Mouse (Mus musculus): ENCODE data around the gene Lrp4. TPM values are rescaled to one million over a fixed set of nuclear protein-coding genes. Genes with fewer than 3 reads are reported as not detected.

The Lrp4 gene
- polyA plus RNA-seq, 1 experiment from 2014 or later: 4.9 TPM

- H3K4me1 ChIP-seq: no peaks in the 10 kb centered on the region
- ATAC-seq (replicated peaks): no peak
- H3K9me3 ChIP-seq: no peaks in the 10 kb centered on the region
- no peak overlapping the region for H3K27ac ChIP-seq
- no peak overlapping the region for H3K9ac ChIP-seq
- H3K4me3 ChIP-seq: no peak overlapping the region
- no peaks in the 10 kb centered on the region for H3K27me3 ChIP-seq (replicated peaks)
- H3K36me3 ChIP-seq (replicated peaks): 0 out of 2 replicates have a peak, but pooled peaks cover 5% of the 10 kb centered on the region
- WGBS: 89% methylated on average over 8 of the region's 8 CpGs
- no peak overlapping the region for H3K4me2 ChIP-seq
Measured at GRCm38 (mm10) chr2:91498093-91498719, 40.9 kb downstream of the Lrp4 start.

DNA sequence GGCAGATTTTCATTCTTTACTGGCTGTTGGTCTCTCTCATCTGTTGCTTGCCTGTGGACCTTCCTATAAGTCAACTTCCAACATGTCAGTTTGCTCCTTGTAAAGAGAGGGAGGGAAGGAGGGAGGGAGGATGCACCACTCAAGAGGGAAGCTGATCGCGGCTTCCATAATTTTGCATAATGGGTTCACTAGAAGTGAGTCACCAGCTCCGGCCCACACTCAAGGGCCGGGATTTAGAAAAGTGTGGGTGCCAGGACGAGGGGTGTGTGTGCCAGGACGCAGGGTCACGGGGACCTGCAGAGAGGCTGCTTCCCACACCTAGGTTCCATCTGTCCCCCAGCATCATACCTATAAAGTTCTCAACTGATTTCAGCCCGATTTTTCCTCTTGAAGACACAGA, 50.8 kb downstream of the Lrp4 start:
- WGBS: 93% methylated on average over 8 of the region's 8 CpGs
- no peak for ATAC-seq (replicated peaks)

DNA sequence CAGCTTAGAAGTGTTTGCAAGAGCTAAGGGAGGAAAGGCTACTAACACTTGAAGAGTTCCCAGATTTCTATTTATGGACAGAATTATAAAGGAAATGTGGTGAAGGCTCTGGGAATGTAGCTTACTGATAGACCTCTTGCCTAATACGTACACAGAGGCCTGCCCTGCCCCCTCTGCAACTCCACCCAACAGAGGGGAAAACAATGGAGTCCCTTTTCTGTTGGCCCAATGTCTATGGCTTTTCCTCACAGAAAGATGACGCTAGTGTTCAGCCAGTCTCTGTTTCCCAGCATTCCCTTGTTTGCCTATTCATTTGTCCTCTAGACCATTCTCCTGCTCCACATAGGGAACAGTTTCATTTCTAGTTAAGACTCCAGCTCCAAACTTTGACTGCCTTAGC, 59.9 kb downstream of the Lrp4 start:
- Histone ChIP-seq H3K9ac (no peak overlapping the region), H3K27me3 (replicated peaks) (no peaks in the 10 kb centered on the region), H3K4me3 (no peak overlapping the region), H3K36me3 (replicated peaks) (no peaks in the 10 kb centered on the region), H3K27ac (no peak overlapping the region), H3K4me1 (0 out of 2 replicates have a peak, but pooled peaks cover 2% of the 10 kb centered on the region), H3K9me3 (no peaks in the 10 kb centered on the region), H3K4me2 (no peak overlapping the region)
- ATAC-seq (replicated peaks): no peak
- 18% methylated on average over 2 of the region's 2 CpGs for WGBS

More for the DNA sequence above, 50.8 kb downstream of the Lrp4 start:
- Histone ChIP-seq H3K9me3 (no peaks in the 10 kb centered on the region), H3K4me3 (no peak overlapping the region), H3K4me1 (no peaks in the 10 kb centered on the region), H3K4me2 (no peak overlapping the region), H3K9ac (no peak overlapping the region), H3K27me3 (replicated peaks) (no peaks in the 10 kb centered on the region), H3K27ac (no peak overlapping the region), H3K36me3 (replicated peaks) (no peaks in the 10 kb centered on the region)

DNA sequence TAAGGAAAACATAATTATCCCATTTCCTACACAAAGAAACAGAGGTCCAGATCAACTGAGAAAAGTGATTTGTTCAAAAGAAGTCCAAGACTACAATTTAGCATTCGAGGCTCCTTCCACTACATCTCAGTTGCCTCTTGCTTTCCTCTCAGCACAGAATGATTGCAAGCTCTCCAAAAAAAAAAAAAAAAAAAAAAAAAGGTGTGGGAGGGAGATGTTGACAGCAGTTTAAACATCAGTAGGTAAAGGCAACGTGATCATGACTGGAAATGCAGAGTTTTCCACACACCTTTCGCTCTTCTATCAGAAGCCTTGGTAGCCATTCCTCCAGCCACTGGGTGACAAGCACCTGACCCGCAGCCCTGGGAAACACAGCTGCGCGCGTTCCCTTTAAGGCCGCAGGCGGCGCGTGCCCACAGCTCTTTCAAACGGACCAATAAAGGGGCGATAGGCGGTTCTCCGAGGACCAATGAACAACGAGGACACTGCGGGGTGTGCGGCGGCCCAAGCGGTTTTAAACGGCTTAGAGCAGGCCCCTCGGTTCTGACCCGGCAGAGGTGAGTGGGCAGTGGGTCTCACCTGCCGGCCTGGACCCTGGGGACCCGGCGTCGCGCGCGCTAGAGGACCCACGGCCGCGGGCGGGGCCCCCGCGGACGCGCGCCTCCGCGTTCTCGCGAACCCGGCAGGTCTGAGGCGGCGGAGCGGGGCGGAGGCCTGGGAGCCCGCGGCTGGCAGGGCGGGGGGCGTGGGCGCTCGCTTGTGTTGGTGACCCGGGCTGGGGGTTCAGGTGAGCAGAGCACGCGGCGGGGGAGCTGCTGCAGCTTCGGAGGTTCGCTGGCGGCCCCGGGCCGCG, 69.2 kb downstream of the Lrp4 start, which contains the start of gene Ckap5:
Gene Ckap5 (plus strand): TSS at position 469 of the 853 bp plus-strand sequence.
- WGBS: 1% methylated on average over 62 of the region's 64 CpGs
- Histone ChIP-seq H3K4me1 (peaks cover 14% of the 10 kb centered on the region), H3K4me2 (peak within 1 kb of the TSS; percentile 73)

DNA sequence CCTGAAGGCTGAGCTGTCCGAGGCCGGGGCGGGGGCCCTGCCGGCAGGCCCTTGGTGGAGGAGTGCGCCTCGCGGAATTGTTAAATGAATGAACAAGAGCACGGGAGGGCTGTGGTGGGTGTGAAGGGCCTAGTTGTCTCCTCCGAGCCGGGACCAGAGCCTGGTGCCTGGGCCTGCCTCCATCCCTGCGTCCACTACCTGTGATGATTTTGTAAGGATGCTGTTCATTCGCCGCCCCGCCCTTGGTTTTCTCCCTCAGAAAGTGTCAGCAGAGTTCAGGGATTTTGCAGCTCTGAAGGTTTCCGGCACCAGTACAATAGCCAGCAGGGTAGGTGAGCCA, 69.8 kb downstream of the Lrp4 start:
- no peaks in the 10 kb centered on the region for H3K36me3 ChIP-seq (replicated peaks)
- H3K9me3 ChIP-seq: no peaks in the 10 kb centered on the region
- no peaks in the 10 kb centered on the region for H3K27me3 ChIP-seq (replicated peaks)
- peak overlapping the region; percentile 96 for H3K9ac ChIP-seq
- peak overlapping the region; percentile 82 for H3K4me3 ChIP-seq
- peaks cover 14% of the 10 kb centered on the region for H3K4me1 ChIP-seq
- WGBS: 0% methylated on average over 13 of the region's 15 CpGs
- peak; percentile 79 for ATAC-seq (replicated peaks)
- H3K4me2 ChIP-seq: peak overlapping the region; percentile 73
- peak overlapping the region; percentile 83 for H3K27ac ChIP-seq

More for the DNA sequence above, 69.2 kb downstream of the Lrp4 start, which contains the start of gene Ckap5:
- Histone ChIP-seq H3K9ac (peak within 1 kb of the TSS; percentile 96), H3K4me3 (peak within 1 kb of the TSS; percentile 82), H3K27ac (peak within 1 kb of the TSS; percentile 83), H3K9me3 (no peaks in the 10 kb centered on the region), H3K36me3 (replicated peaks) (no peaks in the 10 kb centered on the region), H3K27me3 (replicated peaks) (no peaks in the 10 kb centered on the region)
- peak; percentile 99 for ATAC-seq (replicated peaks)

DNA sequence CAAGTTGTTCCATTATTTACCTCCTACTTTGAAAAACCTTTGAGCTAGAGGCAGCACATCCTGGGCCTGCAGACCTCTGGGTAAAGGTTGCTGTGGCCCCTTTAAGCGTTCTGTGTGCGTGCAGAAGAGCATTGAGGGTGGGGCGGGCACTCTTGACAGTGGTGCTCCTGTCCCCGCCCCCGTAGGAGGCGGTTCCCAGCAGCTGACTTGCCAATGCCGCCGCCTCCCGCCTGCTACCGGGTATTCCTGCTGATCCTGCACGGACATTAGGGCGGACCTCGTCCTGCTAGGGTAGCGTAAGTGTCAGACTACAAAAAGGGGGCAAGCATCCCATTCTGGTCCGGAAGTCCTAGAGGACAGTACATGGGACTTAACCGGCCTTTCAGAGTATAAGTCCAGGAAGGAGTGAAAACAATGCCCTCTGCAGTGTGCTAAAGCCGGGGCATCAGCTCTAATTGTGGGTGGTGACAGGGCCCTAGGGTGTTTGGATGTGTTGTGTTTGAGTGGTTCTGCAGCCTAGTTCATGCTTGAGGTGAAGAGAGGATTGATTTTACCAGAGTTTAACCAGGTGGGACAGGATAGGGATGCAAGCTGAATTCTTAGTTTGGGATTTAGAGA, 80.4 kb downstream of the Lrp4 start:
- WGBS: 3% methylated on average over 17 of the region's 17 CpGs
- H3K27ac ChIP-seq: 0 out of 2 replicates have a peak overlapping the region, but pooled peaks have one; percentile 53

More for the DNA sequence above, 80.4 kb downstream of the Lrp4 start:
- no peaks in the 10 kb centered on the region for H3K36me3 ChIP-seq (replicated peaks)
- H3K4me1 ChIP-seq: peaks cover 10% of the 10 kb centered on the region
- H3K4me2 ChIP-seq: peak overlapping the region; percentile 58
- no peaks in the 10 kb centered on the region for H3K27me3 ChIP-seq (replicated peaks)
- no peaks in the 10 kb centered on the region for H3K9me3 ChIP-seq
- peak; percentile 83 for ATAC-seq (replicated peaks)
- peak overlapping the region; percentile 36 for H3K4me3 ChIP-seq
- H3K9ac ChIP-seq: peak overlapping the region; percentile 17; the same call in 1 of the 2 replicates

Other genes with a start within 250 kb of the Lrp4 start
- 18.1 and 18.8 TPM in 2 replicates for gene Ddb2, start 220.5 kb upstream of the Lrp4 start, polyA plus RNA-seq (2015; fragmentation: Nextera tagmentation; extraction: Ambion mirVana)
- 12.2 and 15.4 TPM in 2 replicates for gene Pacsin3, start 201.6 kb upstream of the Lrp4 start, polyA plus RNA-seq (2015; fragmentation: Nextera tagmentation; extraction: Ambion mirVana)
- 76.0 and 76.1 TPM in 2 replicates for gene Arfgap2, start 192.5 kb upstream of the Lrp4 start, polyA plus RNA-seq (2015; fragmentation: Nextera tagmentation; extraction: Ambion mirVana)
- gene 1110051M20Rik, start 12.8 kb upstream of the Lrp4 start, polyA plus RNA-seq (2015; fragmentation: Nextera tagmentation; extraction: Ambion mirVana): 179 TPM in 2 replicates
- 109 and 115 TPM in 2 replicates for gene Ckap5, start 69.3 kb downstream of the Lrp4 start, polyA plus RNA-seq (2015; fragmentation: Nextera tagmentation; extraction: Ambion mirVana)
- gene F2, start 178.9 kb downstream of the Lrp4 start, polyA plus RNA-seq (2015; fragmentation: Nextera tagmentation; extraction: Ambion mirVana): 0.21 and 0.33 TPM in 2 replicates
- 15.3 and 18.3 TPM in 2 replicates for gene Zfp408, start 192.3 kb downstream of the Lrp4 start, polyA plus RNA-seq (2015; fragmentation: Nextera tagmentation; extraction: Ambion mirVana)
- 97.9 and 99.9 TPM in 2 replicates for gene Arhgap1, start 192.3 kb downstream of the Lrp4 start, polyA plus RNA-seq (2015; fragmentation: Nextera tagmentation; extraction: Ambion mirVana)